Mouse (Mus musculus) limb, embryonic 14.5 days (tissue): ENCODE measurements around the gene Cfap299. TPM values are rescaled to one million over a fixed set of nuclear protein-coding genes. Genes with fewer than 3 reads are reported as not detected.
A peak's percentile ranks its signal among the peaks of the same experiment; 100 is the strongest.

Experiments
- ATAC-seq: fragments of 200-750 bp; cut with Nextera tagmentation; 2 replicates; pipeline ENCODE4 v1.8.0; 2017; ENCODE audit warnings: low read depth, moderate number of reproducible peaks, moderate TSS enrichment; ENCODE audit not compliant: low FRiP score
- DNase-seq: peaks from one replicate; pipeline ENCODE4 v3.0.0-alpha.2; 2015; ENCODE audit warnings: low spot score
- H3K27ac ChIP-seq: fragments of 300-500 bp; sonication (generic); replicated peaks from 2 replicates; pipeline ENCODE4 v1.5.1; 2014; ENCODE audit warnings: low read depth, mild to moderate bottlenecking, low read length, moderate library complexity, mixed read lengths
- H3K27me3 ChIP-seq: fragments of 300-500 bp; sonication (generic); 2 replicates; pipeline ENCODE4 v1.6.1; 2014; ENCODE audit warnings: low read length, mixed read lengths; ENCODE audit not compliant: control insufficient read depth, insufficient read depth
- H3K36me3 ChIP-seq: fragments of 300-500 bp; sonication (generic); 2 replicates; pipeline ENCODE4 v1.6.1; 2014; ENCODE audit warnings: mild to moderate bottlenecking, low read length, moderate library complexity, mixed read lengths; ENCODE audit not compliant: control insufficient read depth, insufficient read depth
- H3K4me1 ChIP-seq: fragments of 300-500 bp; sonication (generic); 2 replicates; pipeline ENCODE4 v1.6.1; 2014; ENCODE audit warnings: antibody characterized with exemption, low read length, mixed read lengths; ENCODE audit not compliant: control insufficient read depth, insufficient read depth
- H3K4me2 ChIP-seq: fragments of 300-500 bp; sonication (generic); replicated peaks from 2 replicates; pipeline ENCODE4 v1.6.1; 2014; ENCODE audit warnings: low read depth, mild to moderate bottlenecking, low read length, moderate library complexity; ENCODE audit not compliant: severe bottlenecking
- H3K4me3 ChIP-seq: fragments of 300-500 bp; sonication (generic); replicated peaks from 2 replicates; pipeline ENCODE4 v1.5.1; 2014; ENCODE audit warnings: low read length
- H3K9ac ChIP-seq: fragments of 300-500 bp; sonication (generic); 2 replicates; pipeline ENCODE4 v1.6.1; 2014; ENCODE audit warnings: mild to moderate bottlenecking, low read depth, low read length, moderate library complexity; ENCODE audit not compliant: severe bottlenecking
- H3K9me3 ChIP-seq: fragments of 300-500 bp; sonication (generic); 2 replicates; pipeline ENCODE4 v1.6.1; 2016; ENCODE audit warnings: low read length; ENCODE audit not compliant: control insufficient read depth
- POLR2A ChIP-seq: fragments of 200-500 bp; IDR thresholded peaks from 2 replicates; pipeline ENCODE4 v1.8.0; 2012; ENCODE audit warnings: inconsistent platforms, mild to moderate bottlenecking, moderate library complexity, borderline replicate concordance; ENCODE audit not compliant: insufficient read depth, insufficient read length; ENCODE audit errors: extremely low read depth
- WGBS: fragments of 180-500 bp; shearing (Covaris S2); extraction: QIAGEN DNeasy Blood & Tissue Kit; methylation state at CpG from one replicate; pipeline ENCODE4 v1.1.7; 2014; 5-methylcytosine and 5-hydroxymethylcytosine counted together
- polyA plus RNA-seq, 2 experiments: library from polyadenylated mRNA; depleted of rRNA in 1 of 2; stranded (reverse) in 1 of 2; unstranded in 1 of 2; fragments of >200 nt; fragmentation: Nextera tagmentation in 1 of 2; extraction: Ambion mirVana in 1 of 2; gene quantifications; 2 replicates each; pipeline versions ENCODE4 v1.2.1 to v1.2.3; 2012 to 2014

The Cfap299 gene
- polyA plus RNA-seq, 2 experiments: 0.15 to 0.74 TPM

DNA sequence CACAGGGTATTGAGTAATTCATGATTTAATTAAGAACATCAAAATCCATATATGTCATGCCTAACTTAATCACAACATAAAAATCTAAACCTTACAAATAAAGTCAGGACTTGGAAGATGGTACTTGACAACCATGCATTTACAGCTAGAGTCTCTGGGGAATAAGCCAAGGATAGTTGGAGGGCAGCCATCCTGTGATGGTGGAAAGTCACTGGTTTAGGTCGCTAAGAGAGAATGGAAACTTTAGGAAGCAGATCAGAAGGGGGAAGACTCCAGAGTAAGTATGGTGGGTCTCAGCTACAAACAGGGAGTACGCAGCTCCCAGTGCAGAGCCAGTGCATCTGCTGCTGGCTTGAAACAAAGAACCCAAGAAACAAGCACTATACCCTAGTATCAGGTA, 386.3 kb downstream of the Cfap299 start:
- Histone ChIP-seq H3K9me3 (no peaks in the 10 kb centered on the region), H3K4me1 (no peaks in the 10 kb centered on the region), H3K9ac (no peak overlapping the region), H3K36me3 (no peaks in the 10 kb centered on the region), H3K4me2 (no peak overlapping the region), H3K27me3 (no peaks in the 10 kb centered on the region), H3K27ac (no peak overlapping the region), H3K4me3 (no peak overlapping the region)
- WGBS: 83% methylated on average over 2 of the region's 2 CpGs
- no peak for ATAC-seq
- DNase-seq: no peak
- TF ChIP-seq POLR2A: no peak

DNA sequence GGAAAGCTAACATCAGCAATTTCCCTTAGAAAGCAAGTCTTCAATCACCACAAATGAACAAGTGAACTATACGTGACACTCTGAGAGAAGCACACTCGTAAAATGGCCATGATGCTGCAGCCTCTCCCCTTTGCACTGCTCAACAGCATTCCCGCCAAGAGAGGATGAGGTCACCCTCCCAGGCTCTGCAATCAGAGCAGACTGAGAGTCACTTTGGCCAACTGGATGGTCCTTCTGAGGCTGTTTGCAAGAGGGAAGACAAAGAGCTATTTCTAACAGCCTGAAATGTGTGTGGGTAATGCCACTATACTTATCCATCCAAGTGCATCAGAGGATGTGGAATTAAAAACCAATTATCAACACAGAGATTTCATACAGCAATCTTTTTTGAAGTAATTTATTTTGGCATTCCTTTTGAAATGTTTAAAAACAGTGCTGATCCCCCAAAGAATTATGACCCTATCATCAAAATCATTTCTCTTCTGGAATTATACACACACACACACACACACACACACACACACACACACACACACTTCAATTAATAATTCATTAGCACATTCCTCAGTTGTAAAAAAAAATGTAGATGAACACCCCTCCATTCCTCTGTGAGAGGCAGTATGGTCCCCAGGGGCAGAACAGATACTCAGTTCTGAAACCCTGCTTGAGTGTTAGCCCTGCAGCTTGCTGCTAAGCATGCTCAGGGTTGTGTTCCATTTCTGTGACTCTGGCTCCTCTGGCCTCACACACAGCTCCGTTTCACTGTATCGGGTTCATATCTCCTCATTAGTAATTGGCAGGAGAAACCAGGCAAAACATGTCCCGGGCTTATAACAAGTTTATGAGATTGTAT, 403.3 kb downstream of the Cfap299 start:
- no peak overlapping the region for H3K27ac ChIP-seq
- no peaks in the 10 kb centered on the region for H3K4me1 ChIP-seq
- TF ChIP-seq POLR2A: no peak
- no peak overlapping the region for H3K4me2 ChIP-seq
- H3K4me3 ChIP-seq: no peak overlapping the region
- DNase-seq (peak; percentile 28), ATAC-seq (peak; percentile 50; the same call in 1 of the 2 replicates)
- H3K9me3 ChIP-seq: no peaks in the 10 kb centered on the region
- no peak overlapping the region for H3K9ac ChIP-seq
- no peaks in the 10 kb centered on the region for H3K27me3 ChIP-seq
- WGBS: 36% methylated on average over 6 of the region's 6 CpGs
- no peaks in the 10 kb centered on the region for H3K36me3 ChIP-seq

DNA sequence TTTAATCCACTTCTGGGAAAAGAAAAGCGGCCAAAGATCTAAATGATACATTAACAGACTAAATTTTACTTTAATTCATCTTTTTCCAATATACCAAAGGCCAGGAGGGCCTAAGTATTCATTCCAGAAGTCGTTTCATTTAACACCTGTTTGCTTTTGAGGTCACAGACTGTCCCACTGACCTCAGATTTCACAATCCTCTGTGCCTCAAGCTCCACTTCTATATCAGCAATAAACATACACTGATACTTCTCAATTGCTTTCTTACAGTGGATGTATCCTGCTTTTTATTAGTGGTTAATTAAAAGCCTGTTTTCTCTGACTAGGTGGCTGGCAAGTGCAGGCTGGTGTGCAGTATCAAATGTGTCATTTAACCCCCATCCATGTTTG, 403.9 kb downstream of the Cfap299 start:
- DNase-seq (no peak), ATAC-seq (no peak)
- 24% methylated on average over 2 of the region's 2 CpGs for WGBS
- no peak overlapping the region for H3K27ac ChIP-seq
- no peak for TF ChIP-seq POLR2A
- H3K4me2 ChIP-seq: no peak overlapping the region
- H3K4me3 ChIP-seq: no peak overlapping the region
- H3K36me3 ChIP-seq: no peaks in the 10 kb centered on the region
- H3K9ac ChIP-seq: no peak overlapping the region
- H3K4me1 ChIP-seq: no peaks in the 10 kb centered on the region
- no peaks in the 10 kb centered on the region for H3K9me3 ChIP-seq
- no peaks in the 10 kb centered on the region for H3K27me3 ChIP-seq

DNA sequence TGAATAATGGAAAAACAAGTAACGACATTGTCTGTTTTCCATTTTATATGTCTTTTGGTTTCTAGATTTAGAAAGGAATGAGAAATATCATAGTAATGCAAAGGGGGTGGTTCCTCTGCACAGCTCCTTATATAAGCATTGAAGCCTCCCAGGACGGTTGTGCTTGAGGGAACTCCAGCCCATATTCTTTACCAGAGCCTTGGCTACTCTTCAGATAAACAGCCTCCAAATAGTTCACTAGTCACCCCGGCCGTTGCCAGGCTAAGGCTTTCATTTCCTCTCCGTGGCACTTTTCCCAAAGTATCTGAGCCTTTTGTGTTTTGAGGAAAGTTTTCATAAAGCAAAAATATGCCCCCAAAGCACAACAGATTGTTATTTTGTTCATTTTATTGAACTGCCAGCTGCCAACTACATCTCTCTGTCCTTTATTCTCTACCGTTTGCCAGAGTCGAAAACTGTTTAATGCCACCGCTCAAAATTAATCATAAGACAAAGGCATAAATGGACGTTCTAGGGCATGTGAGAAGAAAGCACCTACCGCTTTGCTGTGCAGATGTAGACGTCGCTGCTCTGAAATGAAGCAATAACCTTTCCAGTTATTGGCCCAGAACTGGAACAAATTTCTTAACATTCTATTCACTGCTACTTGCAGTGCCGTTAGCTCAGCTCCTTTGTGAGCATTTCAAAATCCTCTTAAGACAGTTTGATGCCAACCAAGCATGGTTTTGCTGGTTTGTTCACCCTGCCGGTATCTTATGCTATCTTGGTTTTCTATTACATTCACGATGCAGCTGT, 433.0 kb downstream of the Cfap299 start:
- no peak overlapping the region for H3K4me3 ChIP-seq
- TF ChIP-seq POLR2A: no peak
- no peak overlapping the region for H3K27ac ChIP-seq
- H3K4me1 ChIP-seq: 0 out of 2 replicates have a peak, but pooled peaks cover 3% of the 10 kb centered on the region
- H3K9ac ChIP-seq: no peak overlapping the region
- H3K9me3 ChIP-seq: no peaks in the 10 kb centered on the region
- H3K4me2 ChIP-seq: no peak overlapping the region
- DNase-seq (peak; percentile 58), ATAC-seq (no peak)
- H3K27me3 ChIP-seq: no peaks in the 10 kb centered on the region
- no peaks in the 10 kb centered on the region for H3K36me3 ChIP-seq
- WGBS: 59% methylated on average over 15 of the region's 15 CpGs

DNA sequence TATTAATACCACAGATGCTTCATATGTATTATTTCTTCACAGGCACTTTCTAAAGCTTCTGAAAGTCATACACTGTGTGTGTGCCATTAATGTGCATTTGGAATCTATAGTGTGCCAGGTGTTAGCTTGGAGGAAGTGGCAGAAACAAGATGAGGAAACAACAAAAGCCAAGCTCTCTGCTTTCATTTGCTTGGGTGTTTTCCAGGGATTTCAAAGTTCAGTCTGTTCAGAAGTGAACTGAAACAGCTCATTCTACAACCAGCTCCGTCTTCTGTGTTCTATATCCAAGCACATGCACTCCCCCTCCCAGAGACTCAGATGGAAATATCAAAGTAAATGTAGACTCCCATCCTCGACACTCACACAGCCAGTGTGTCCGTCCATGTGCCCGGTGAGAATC, 449.5 kb downstream of the Cfap299 start:
- Histone ChIP-seq H3K27ac (no peak overlapping the region), H3K4me2 (no peak overlapping the region), H3K27me3 (no peaks in the 10 kb centered on the region), H3K4me3 (no peak overlapping the region), H3K9ac (no peak overlapping the region), H3K9me3 (no peaks in the 10 kb centered on the region), H3K4me1 (0 out of 2 replicates have a peak, but pooled peaks cover 2% of the 10 kb centered on the region), H3K36me3 (no peaks in the 10 kb centered on the region)
- no peak for ATAC-seq
- no peak for DNase-seq
- TF ChIP-seq POLR2A: no peak
- WGBS: 76% methylated on average over 4 of the region's 4 CpGs
